Mouse (Mus musculus) forebrain, embryonic 11.5 days (tissue): Measurements from ENCODE around the gene Grin3a. TPM values are rescaled to one million over a fixed set of nuclear protein-coding genes. Genes with fewer than 3 reads are reported as not detected.

ENCODE experiments used
- ATAC-seq: fragments of 200-750 bp; cut with Nextera tagmentation; replicated peaks from 2 replicates; pipeline ENCODE4 v1.8.0; 2017; ENCODE audit warnings: moderate TSS enrichment; ENCODE audit not compliant: low FRiP score
- DNase-seq: peaks from one replicate; pipeline ENCODE4 v3.0.0-alpha.2; 2017; ENCODE audit warnings: low spot score
- H3K27ac ChIP-seq: fragments of 300-500 bp; sonication (generic); 2 replicates; pipeline ENCODE4 v1.5.1; 2014; ENCODE audit warnings: low read depth, low read length
- H3K27me3 ChIP-seq: fragments of 300-500 bp; sonication (generic); 2 replicates; pipeline ENCODE4 v1.6.1; 2014; ENCODE audit warnings: mild to moderate bottlenecking, low read length, mixed read lengths; ENCODE audit not compliant: control insufficient read depth, insufficient read depth
- H3K36me3 ChIP-seq: fragments of 300-500 bp; sonication (generic); 2 replicates; pipeline ENCODE4 v1.6.1; 2014; ENCODE audit warnings: mild to moderate bottlenecking, low read length, moderate library complexity, mixed read lengths; ENCODE audit not compliant: control insufficient read depth, insufficient read depth
- H3K4me1 ChIP-seq: fragments of 300-500 bp; sonication (generic); replicated peaks from 2 replicates; pipeline ENCODE4 v1.6.1; 2014; ENCODE audit warnings: low read length, mixed read lengths; ENCODE audit not compliant: control insufficient read depth, insufficient read depth
- H3K4me2 ChIP-seq: fragments of 300-500 bp; sonication (generic); 2 replicates; pipeline ENCODE4 v1.6.1; 2014; ENCODE audit warnings: low read depth, mild to moderate bottlenecking, low read length, moderate library complexity, mixed read lengths; ENCODE audit not compliant: severe bottlenecking
- H3K4me3 ChIP-seq: fragments of 300-500 bp; sonication (generic); 2 replicates; pipeline ENCODE4 v1.5.1; 2014; ENCODE audit warnings: low read depth, low read length
- H3K9ac ChIP-seq: fragments of 300-500 bp; sonication (generic); 2 replicates; pipeline ENCODE4 v1.6.1; 2014; ENCODE audit warnings: low read length
- H3K9me3 ChIP-seq: fragments of 300-500 bp; sonication (generic); 2 replicates; pipeline ENCODE4 v1.6.1; 2016; ENCODE audit warnings: low read length, mixed read lengths; ENCODE audit not compliant: control insufficient read depth
- WGBS: fragments of 180-500 bp; shearing (Covaris S2); extraction: QIAGEN DNeasy Blood & Tissue Kit; methylation state at CpG from one replicate; pipeline ENCODE4 v1.1.7; 2014; 5-methylcytosine and 5-hydroxymethylcytosine counted together
- polyA plus RNA-seq: library from polyadenylated mRNA; unstranded; fragments of >200 nt; fragmentation: Nextera tagmentation; extraction: Ambion mirVana; gene quantifications from 2 replicates; pipeline ENCODE4 v1.2.1, GENCODE M21; 2014

Gene Grin3a
- polyA plus RNA-seq, 1 experiment from 2014 or later: 0.80 TPM

- Histone ChIP-seq H3K4me3 (no peak overlapping the region), H3K27ac (no peak overlapping the region), H3K27me3 (no peaks in the 10 kb centered on the region), H3K4me2 (no peak overlapping the region), H3K36me3 (no peaks in the 10 kb centered on the region), H3K4me1 (no peaks in the 10 kb centered on the region), H3K9me3 (no peaks in the 10 kb centered on the region), H3K9ac (no peak overlapping the region)
- WGBS: 98% methylated on average over 2 of the region's 2 CpGs
- ATAC-seq: no peak
- no peak for DNase-seq
Measured at GRCm38 (mm10) chr4:49723908-49724307, 121.6 kb downstream of the Grin3a start.

- Histone ChIP-seq H3K4me3 (no peak overlapping the region), H3K36me3 (no peaks in the 10 kb centered on the region), H3K4me2 (no peak overlapping the region), H3K9me3 (no peaks in the 10 kb centered on the region), H3K27ac (no peak overlapping the region), H3K9ac (no peak overlapping the region), H3K4me1 (no peaks in the 10 kb centered on the region; the same call in 1 of the 2 replicates), H3K27me3 (no peaks in the 10 kb centered on the region)
- no peak for ATAC-seq
- DNase-seq: no peak
- 78% methylated on average over 12 of the region's 12 CpGs for WGBS
Measured at GRCm38 (mm10) chr4:49691405-49692194, 153.9 kb downstream of the Grin3a start.

- Histone ChIP-seq H3K36me3 (no peaks in the 10 kb centered on the region), H3K4me2 (no peak overlapping the region), H3K27ac (no peak overlapping the region), H3K4me3 (no peak overlapping the region), H3K4me1 (no peaks in the 10 kb centered on the region; the same call in 1 of the 2 replicates), H3K9ac (no peak overlapping the region), H3K9me3 (no peaks in the 10 kb centered on the region), H3K27me3 (no peaks in the 10 kb centered on the region)
- DNase-seq (peak; percentile 63), ATAC-seq (peak; percentile 91)
- WGBS: 12% methylated on average over 9 of the region's 9 CpGs
Measured at GRCm38 (mm10) chr4:49688594-49689288, 156.8 kb downstream of the Grin3a start.

- Histone ChIP-seq H3K4me2 (no peak within 1 kb of the TSS), H3K4me1 (no peaks in the 10 kb centered on the region), H3K4me3 (no peak within 1 kb of the TSS), H3K27me3 (no peaks in the 10 kb centered on the region), H3K9ac (no peak within 1 kb of the TSS), H3K9me3 (no peaks in the 10 kb centered on the region), H3K27ac (no peak within 1 kb of the TSS), H3K36me3 (no peaks in the 10 kb centered on the region)
- WGBS: 89% methylated on average over 13 of the region's 13 CpGs
- no peak for DNase-seq
- ATAC-seq: no peak
Measured at GRCm38 (mm10) chr4:49681812-49682211, 163.7 kb downstream of the Grin3a start, which contains the start of gene Ppp3r2. TSS of gene Ppp3r2 (minus strand) at chr4:49682024.

- H3K36me3 ChIP-seq: no peaks in the 10 kb centered on the region
- no peaks in the 10 kb centered on the region for H3K27me3 ChIP-seq
- no peaks in the 10 kb centered on the region for H3K4me1 ChIP-seq
- ATAC-seq: no peak
- no peak overlapping the region for H3K27ac ChIP-seq
- H3K4me2 ChIP-seq: no peak overlapping the region
- 92% methylated on average over 11 of the region's 11 CpGs for WGBS
- H3K4me3 ChIP-seq: no peak overlapping the region
- no peak for DNase-seq
- no peaks in the 10 kb centered on the region for H3K9me3 ChIP-seq
- H3K9ac ChIP-seq: no peak overlapping the region
Measured at GRCm38 (mm10) chr4:49680171-49680875, 165.2 kb downstream of the Grin3a start.

- 75% methylated on average over 7 of the region's 7 CpGs for WGBS
- ATAC-seq: no peak
- no peak overlapping the region for H3K9ac ChIP-seq
Measured at GRCm38 (mm10) chr4:49676790-49677189, 168.8 kb downstream of the Grin3a start.

GRCm38 (mm10) chr4:49676071-49676470, 169.5 kb downstream of the Grin3a start:
- no peak for DNase-seq
- H3K27ac ChIP-seq: no peak overlapping the region
- H3K27me3 ChIP-seq: no peaks in the 10 kb centered on the region
- no peak overlapping the region for H3K4me2 ChIP-seq
- no peak for ATAC-seq
- no peak overlapping the region for H3K9ac ChIP-seq
- H3K4me3 ChIP-seq: no peak overlapping the region
- H3K4me1 ChIP-seq: no peaks in the 10 kb centered on the region
- no peaks in the 10 kb centered on the region for H3K9me3 ChIP-seq
- no peaks in the 10 kb centered on the region for H3K36me3 ChIP-seq
- 92% methylated on average over 6 of the region's 6 CpGs for WGBS

More at GRCm38 (mm10) chr4:49676790-49677189, 168.8 kb downstream of the Grin3a start:
- no peaks in the 10 kb centered on the region for H3K4me1 ChIP-seq
- no peaks in the 10 kb centered on the region for H3K9me3 ChIP-seq
- H3K36me3 ChIP-seq: no peaks in the 10 kb centered on the region
- H3K27me3 ChIP-seq: no peaks in the 10 kb centered on the region
- H3K4me3 ChIP-seq: no peak overlapping the region
- no peak for DNase-seq
- H3K27ac ChIP-seq: no peak overlapping the region
- no peak overlapping the region for H3K4me2 ChIP-seq

GRCm38 (mm10) chr4:49664850-49665249, 180.7 kb downstream of the Grin3a start:
- no peaks in the 10 kb centered on the region for H3K36me3 ChIP-seq
- no peaks in the 10 kb centered on the region for H3K4me1 ChIP-seq
- H3K9me3 ChIP-seq: no peaks in the 10 kb centered on the region
- ATAC-seq (no peak), DNase-seq (no peak)
- no peak overlapping the region for H3K27ac ChIP-seq
- H3K9ac ChIP-seq: no peak overlapping the region
- H3K4me2 ChIP-seq: no peak overlapping the region
- H3K4me3 ChIP-seq: no peak overlapping the region
- WGBS: 84% methylated on average over 5 of the region's 5 CpGs
- H3K27me3 ChIP-seq: no peaks in the 10 kb centered on the region
